Mouse (Mus musculus) urinary bladder, postnatal 10 days (tissue): ENCODE data around the gene Asb7.

ENCODE experiments used
- DNase-seq: peaks from one replicate; pipeline ENCODE4 v3.0.0; 2022; ENCODE audit warnings: low spot score

Asb7 gene

GRCm38 (mm10) chr7:66653596-66653995, 35.8 kb downstream of the Asb7 start:
- no peak for DNase-seq

DNA sequence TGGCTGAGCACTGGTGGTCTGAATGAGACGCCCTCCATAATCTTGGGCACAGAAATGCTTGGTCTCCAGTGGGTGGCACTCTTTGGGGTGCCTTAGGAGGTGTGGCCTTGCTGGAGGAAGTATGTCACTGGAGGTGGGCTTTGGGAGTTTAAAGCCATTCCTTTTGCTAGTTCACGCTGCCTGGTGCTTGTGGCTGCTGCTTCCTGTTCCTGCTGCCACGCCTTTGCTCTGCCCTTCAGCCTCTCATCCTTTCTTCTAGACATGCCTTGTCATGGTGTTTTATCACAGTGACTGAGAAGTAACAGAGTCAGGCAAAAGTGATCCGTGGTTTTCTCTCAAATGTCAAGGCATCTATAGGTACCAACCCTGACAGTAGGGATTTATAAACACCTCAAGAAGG, 37.2 kb downstream of the Asb7 start:
- no peak for DNase-seq

DNA sequence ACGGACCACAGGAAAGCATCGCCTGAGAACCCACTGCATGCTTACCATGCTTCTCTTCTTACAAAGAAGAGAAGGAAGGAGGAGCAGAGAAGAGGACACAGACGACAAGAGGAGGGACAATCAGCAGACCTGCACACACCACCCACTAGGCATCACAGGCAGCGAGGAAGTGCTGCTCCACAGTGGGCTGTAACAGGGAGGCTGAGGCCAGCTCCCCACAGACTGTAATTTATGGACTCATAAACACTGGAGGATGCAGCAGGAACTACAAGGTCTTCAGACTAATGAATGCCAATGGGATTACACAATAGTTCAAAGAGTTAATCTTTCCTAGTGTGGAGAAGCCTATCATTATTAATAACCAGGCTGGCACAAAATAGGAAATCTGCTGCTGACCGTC, 38.5 kb downstream of the Asb7 start:
- no peak for DNase-seq

DNA sequence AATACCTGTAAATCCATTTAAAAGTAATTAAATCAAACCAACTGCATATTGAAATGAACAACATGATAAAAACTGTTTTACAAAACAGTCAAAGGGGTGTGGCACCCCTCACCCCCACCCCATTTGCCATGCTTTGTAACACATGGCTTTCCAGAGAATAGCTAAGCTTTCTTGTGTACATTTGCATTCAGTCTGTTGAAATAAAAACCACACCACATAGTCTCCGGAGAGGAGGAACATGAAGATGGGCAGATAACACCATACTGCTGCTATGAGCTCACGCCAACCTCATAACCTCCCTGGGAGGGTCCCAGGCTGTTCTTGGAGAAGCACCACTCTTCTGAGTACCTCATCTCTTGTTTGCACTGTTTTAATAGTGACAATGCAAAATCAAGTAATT, 40.2 kb downstream of the Asb7 start:
- no peak for DNase-seq

DNA sequence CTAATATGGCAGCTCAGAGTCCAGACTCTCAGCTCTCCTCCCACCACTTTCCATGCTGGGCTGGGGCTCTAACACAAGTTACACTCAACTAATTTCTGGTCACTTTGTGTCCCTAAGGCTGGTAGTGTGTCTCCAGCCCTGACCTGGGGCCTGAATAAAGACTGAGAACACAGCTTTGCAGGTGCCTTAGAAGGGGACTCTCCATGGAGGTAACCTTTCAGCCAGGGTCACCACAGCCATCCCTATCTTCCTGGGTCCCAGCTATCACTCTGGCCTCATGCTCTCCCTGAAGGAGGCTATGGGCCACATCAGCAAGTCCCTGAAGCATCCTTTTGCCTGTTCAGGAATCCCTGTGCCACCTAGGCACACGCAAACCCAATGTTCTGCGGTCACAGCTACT, 43.7 kb downstream of the Asb7 start:
- DNase-seq: no peak

DNA sequence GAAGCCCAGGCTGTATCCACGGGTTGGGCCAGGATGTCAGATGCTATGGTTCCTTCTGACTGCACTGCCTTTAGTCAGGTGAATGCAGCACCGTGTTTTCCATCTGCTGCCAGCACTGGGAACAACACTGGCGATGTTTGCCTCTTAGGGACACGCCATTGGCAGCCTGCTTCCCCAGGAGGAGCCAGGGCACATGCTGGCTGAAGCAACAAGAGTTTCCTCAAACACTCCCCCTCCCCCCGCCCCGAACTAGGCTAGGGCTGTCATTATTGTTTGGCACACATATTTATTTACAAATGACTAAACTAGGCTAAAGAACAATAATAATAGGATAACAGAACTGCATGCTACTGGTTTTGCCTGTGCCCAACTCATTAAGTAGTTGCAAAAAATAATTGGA, 56.0 kb downstream of the Asb7 start:
- DNase-seq: no peak

DNA sequence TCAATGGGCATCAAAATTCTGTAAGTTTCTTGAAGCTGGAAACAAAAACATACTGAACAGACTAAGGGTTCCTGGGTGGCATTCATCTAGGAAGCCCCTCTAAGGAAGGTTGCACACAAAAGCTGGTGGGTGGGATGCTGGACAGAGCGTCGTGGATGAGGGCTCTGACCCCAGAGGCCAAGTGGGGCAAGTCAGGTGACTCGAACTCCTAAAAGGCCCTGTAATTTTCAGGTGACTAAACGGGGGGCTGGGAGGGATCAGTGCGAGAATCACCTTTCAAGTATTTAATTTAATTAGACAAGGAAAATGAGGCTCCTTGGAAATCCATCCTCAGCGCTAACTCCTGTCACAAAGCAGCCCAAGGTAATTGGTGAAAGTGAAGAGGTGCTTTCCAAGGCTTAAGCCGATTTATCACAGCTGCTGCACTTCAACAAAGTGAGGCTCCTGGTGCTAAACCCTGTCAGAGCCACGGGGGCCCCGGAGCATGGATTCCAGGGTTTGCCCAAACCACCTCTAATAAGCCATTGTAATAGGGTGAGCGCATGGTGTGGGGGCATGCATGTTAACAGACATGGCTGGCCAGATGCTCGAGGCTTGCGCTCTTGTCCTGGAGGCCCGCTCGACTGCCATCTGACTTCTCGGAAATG, 59.1 kb downstream of the Asb7 start:
- DNase-seq: no peak

GRCm38 (mm10) chr7:66629419-66629818, 60.0 kb downstream of the Asb7 start:
- DNase-seq: no peak

DNA sequence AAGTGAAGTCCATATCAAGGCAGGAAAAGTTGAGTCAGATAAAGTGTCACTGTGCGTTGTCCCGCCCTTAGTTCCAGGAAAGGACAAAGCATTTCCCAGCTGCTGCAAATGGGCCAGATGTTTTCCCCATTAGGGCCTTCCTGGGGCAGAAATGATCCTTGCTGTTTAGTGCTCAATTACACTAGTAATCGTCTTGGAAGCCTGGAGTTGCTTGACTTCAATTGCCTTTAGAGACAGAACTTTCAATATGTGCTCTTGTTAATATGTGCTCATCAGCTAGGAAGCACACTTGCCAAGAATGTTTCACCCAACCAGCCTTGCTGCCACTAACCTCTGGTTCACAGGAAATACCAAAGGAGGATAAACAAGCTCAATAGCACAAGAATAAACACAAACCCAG, 66.0 kb downstream of the Asb7 start:
- DNase-seq: no peak

DNA sequence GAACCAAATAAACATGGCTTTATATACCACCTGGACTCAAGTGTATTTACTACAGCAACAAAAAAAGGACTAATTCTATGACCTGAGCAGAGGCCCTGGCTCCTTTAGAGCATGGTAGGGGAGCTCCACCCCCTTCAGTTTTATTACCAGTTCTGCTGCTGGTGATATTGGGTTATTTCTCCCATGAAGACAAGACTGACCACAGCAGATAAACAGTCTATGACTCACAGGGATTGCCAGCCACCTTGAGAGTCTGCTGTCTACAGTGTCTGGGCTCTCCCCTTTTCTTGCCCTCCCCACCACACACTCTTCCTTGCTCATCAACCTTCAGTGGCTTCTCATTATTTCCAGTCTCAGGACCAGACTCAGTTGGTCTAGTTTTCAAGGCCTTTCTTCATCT, 87.5 kb downstream of the Asb7 start:
- no peak for DNase-seq

DNA sequence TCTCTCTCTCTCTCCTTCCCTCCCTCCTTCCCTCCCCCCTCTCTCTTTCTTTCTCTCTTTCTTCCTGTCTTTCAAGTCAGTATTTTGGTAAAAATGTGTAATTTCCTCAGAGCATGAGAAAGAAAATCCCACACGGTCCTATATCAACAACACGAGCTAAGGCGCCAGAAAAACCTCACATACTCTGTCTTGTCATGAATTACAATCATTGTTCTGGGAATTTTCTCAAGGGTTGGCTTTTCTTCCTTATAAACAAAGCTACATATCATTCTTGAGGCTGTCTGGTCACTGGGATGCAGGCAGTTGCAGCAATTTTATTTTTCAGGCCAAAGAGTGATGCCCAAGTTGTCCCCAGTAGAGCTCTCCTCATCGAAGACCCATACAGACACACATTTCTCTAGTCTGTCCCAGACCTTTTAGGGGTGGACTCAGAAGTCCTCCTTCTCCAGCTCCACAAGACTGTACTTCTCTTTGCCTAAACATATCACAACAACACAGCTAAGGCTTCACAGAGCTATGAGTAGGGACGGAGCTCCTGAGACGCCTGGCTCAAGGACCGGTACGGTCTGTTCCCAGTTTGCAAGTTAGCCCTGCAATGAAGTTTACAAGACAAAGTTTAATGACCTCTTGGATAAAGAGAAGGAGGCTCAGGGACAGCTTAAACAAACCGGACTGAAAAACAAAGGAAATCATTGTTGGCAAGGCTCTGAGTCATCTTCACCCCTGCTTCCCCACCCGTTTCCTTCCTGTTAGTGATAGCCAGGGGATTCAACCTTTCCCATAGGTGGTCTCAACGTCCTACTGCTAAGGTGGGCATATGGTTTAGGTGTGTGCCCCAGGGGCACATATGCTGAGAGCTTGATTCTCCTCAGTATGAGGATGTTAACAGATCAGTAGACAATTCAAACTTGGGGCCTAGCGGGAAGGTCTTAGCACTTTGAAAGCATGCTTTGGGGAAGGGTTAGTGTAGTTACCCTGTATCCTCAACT, 88.5 kb downstream of the Asb7 start:
- DNase-seq: no peak

GRCm38 (mm10) chr7:66600126-66600525, 89.3 kb downstream of the Asb7 start:
- DNase-seq: no peak

- DNase-seq: no peak
These were observed 91.5 kb downstream of the Asb7 start for GRCm38 (mm10) chr7:66597900-66598299.
